Mouse (Mus musculus) liver, adult 2 months (tissue): ENCODE data around the gene Slc9a5.

Experiments
- CTCF ChIP-seq: fragments of 200-500 bp; IDR thresholded peaks from 2 replicates; pipeline ENCODE4 v1.5.1; 2011; ENCODE audit warnings: low read depth, low read length, control low read depth
- POLR2A ChIP-seq: fragments of 200-500 bp; IDR thresholded peaks from 2 replicates; pipeline ENCODE4 v1.6.1; 2011; ENCODE audit warnings: low read length, control low read depth; ENCODE audit not compliant: insufficient read depth; ENCODE audit errors: extremely low read depth

DNA sequence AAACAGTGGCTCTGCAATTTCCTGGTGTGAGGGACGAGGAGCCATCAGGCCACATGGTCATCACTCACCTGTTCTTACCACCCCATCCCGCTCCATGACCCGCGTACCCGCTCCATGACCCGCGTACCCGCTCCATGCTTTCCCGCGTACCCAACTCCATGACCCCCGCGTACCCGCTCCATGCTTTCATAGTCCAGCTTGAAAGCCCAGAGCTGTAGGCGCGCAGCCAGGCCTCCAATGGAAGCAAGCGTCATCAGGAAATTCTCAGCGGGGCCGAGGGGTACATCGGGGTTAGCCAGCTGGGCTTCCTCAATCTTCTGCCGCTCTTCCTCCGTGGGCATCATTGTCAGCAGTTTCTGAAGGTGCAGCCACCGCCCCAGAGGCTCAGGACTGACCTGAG, 17.2 kb upstream of the Slc9a5 start:
- no peak for TF ChIP-seq CTCF
- no peak for TF ChIP-seq POLR2A
